Mouse (Mus musculus) heart, postnatal 0 days (tissue): ENCODE data around the gene Klf5. TPM values are rescaled to one million over a fixed set of nuclear protein-coding genes. Genes with fewer than 3 reads are reported as not detected.

ENCODE experiments used
- ATAC-seq: fragments of 200-750 bp; cut with Nextera tagmentation; 2 replicates; pipeline ENCODE4 v1.8.0; 2017; ENCODE audit warnings: low read depth, moderate number of reproducible peaks, moderate library complexity; ENCODE audit not compliant: insufficient read depth
- DNase-seq: peaks from one replicate; pipeline ENCODE4 v3.0.0-alpha.2; 2016; ENCODE audit warnings: low spot score
- H3K27ac ChIP-seq: fragments of 300-500 bp; sonication (generic); 2 replicates; pipeline ENCODE4 v1.5.1; 2014; ENCODE audit warnings: low read depth, mild to moderate bottlenecking
- H3K27me3 ChIP-seq: fragments of 300-500 bp; sonication (generic); 2 replicates; pipeline ENCODE4 v1.6.1; 2014; ENCODE audit warnings: low read length, mixed read lengths; ENCODE audit not compliant: control insufficient read depth, insufficient read depth
- H3K36me3 ChIP-seq: fragments of 300-500 bp; sonication (generic); replicated peaks from 2 replicates; pipeline ENCODE4 v1.6.1; 2014; ENCODE audit warnings: low read length, mixed read lengths; ENCODE audit not compliant: control insufficient read depth, insufficient read depth
- H3K4me1 ChIP-seq: fragments of 300-500 bp; sonication (generic); 2 replicates; pipeline ENCODE4 v1.6.1; 2014; ENCODE audit warnings: antibody characterized with exemption; ENCODE audit not compliant: control insufficient read depth, insufficient read depth
- H3K4me2 ChIP-seq: fragments of 300-500 bp; sonication (generic); 2 replicates; pipeline ENCODE4 v1.6.1; 2014; ENCODE audit warnings: low read depth, mild to moderate bottlenecking, low read length, moderate library complexity
- H3K4me3 ChIP-seq: fragments of 300-500 bp; sonication (generic); 2 replicates; pipeline ENCODE4 v1.5.1; 2014; ENCODE audit warnings: low read depth, low read length
- H3K9ac ChIP-seq: fragments of 300-500 bp; sonication (generic); replicated peaks from 2 replicates; pipeline ENCODE4 v1.6.1; 2014; ENCODE audit warnings: low read depth, low read length, mixed read lengths
- H3K9me3 ChIP-seq: fragments of 300-500 bp; sonication (generic); replicated peaks from 2 replicates; pipeline ENCODE4 v1.6.1; 2016; ENCODE audit warnings: low read length; ENCODE audit not compliant: control insufficient read depth
- CTCF ChIP-seq: IDR thresholded peaks from 2 replicates; pipeline ENCODE4 v1.5.1; 2016; ENCODE audit warnings: antibody characterized with exemption, control low read depth, low read depth
- EP300 ChIP-seq: IDR thresholded peaks from 2 replicates; pipeline ENCODE4 v1.6.1; 2016; ENCODE audit warnings: antibody characterized with exemption, low read depth
- WGBS: fragments of 180-500 bp; shearing (Covaris S2); extraction: QIAGEN DNeasy Blood & Tissue Kit; methylation state at CpG from one replicate; pipeline ENCODE4 v1.1.7; 2014; 5-methylcytosine and 5-hydroxymethylcytosine counted together
- polyA plus RNA-seq: library from polyadenylated mRNA; unstranded; fragments of >200 nt; fragmentation: Nextera tagmentation; extraction: Ambion mirVana; gene quantifications from 2 replicates; pipeline ENCODE4 v1.2.1, GENCODE M21; 2015
- total RNA-seq: library from RNA; depleted of rRNA; stranded (reverse); fragments of >200 nt; gene quantifications from 2 replicates; pipeline ENCODE4 v1.2.3, GENCODE M21; 2014; ENCODE audit warnings: low replicate concordance

The Klf5 gene
- total and polyA plus RNA-seq, 2 experiments from 2014 or later: 0.11 to 0.83 TPM

GRCm38 (mm10) chr14:99280825-99281433 lies 17.6 kb upstream of the Klf5 start:
- no peak overlapping the region for H3K4me2 ChIP-seq
- H3K4me1 ChIP-seq: no peaks in the 10 kb centered on the region
- no peaks in the 10 kb centered on the region for H3K27me3 ChIP-seq
- no peak overlapping the region for H3K4me3 ChIP-seq
- ATAC-seq: no peak
- DNase-seq: no peak
- no peak overlapping the region for H3K27ac ChIP-seq
- H3K36me3 ChIP-seq: no peaks in the 10 kb centered on the region
- H3K9ac ChIP-seq: no peak overlapping the region
- H3K9me3 ChIP-seq: no peaks in the 10 kb centered on the region
- WGBS: 72% methylated on average over 5 of the region's 5 CpGs
- TF ChIP-seq CTCF (no peak), EP300 (no peak)

- no peak for ATAC-seq
- 89% methylated on average over 4 of the region's 4 CpGs for WGBS
- TF ChIP-seq EP300: no peak
- no peak for TF ChIP-seq CTCF
These were observed 13.0 kb upstream of the Klf5 start for GRCm38 (mm10) chr14:99285486-99285885.

DNA sequence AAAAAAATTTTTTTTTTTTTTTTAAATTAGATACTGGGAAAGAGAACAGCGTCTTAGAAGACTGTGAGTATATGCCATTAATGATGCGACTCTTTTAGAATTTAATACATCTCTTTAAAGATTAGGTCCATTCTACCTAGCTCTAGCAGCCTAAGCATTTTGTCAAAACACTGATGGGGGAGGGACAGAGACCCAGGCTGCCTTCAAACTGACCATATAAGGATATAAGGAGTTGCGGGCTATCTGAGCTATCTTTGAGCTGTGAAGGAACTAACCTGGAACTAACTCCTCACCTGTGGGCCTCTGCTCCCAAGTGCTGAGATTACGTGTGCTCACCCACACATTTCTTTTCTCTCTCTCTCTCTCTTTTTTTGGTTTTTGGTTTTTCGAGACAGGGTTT lies 6.3 kb upstream of the Klf5 start:
- Histone ChIP-seq H3K9me3 (no peaks in the 10 kb centered on the region), H3K4me1 (no peaks in the 10 kb centered on the region), H3K27ac (no peak overlapping the region), H3K36me3 (no peaks in the 10 kb centered on the region), H3K4me2 (no peak overlapping the region), H3K9ac (no peak overlapping the region), H3K4me3 (no peak overlapping the region), H3K27me3 (peaks cover under 1% of the 10 kb centered on the region; the same call in 1 of the 2 replicates)
- no peak for DNase-seq
- WGBS: 96% methylated on average over 5 of the region's 5 CpGs
- TF ChIP-seq EP300: no peak
- no peak for TF ChIP-seq CTCF
- ATAC-seq: no peak

More at GRCm38 (mm10) chr14:99285486-99285885, 13.0 kb upstream of the Klf5 start:
- H3K27me3 ChIP-seq: no peaks in the 10 kb centered on the region
- no peak overlapping the region for H3K9ac ChIP-seq
- no peak for DNase-seq
- H3K4me3 ChIP-seq: no peak overlapping the region
- H3K4me1 ChIP-seq: no peaks in the 10 kb centered on the region
- H3K36me3 ChIP-seq: no peaks in the 10 kb centered on the region
- no peak overlapping the region for H3K4me2 ChIP-seq
- no peak overlapping the region for H3K27ac ChIP-seq
- no peaks in the 10 kb centered on the region for H3K9me3 ChIP-seq

GRCm38 (mm10) chr14:99294424-99294823 lies 4.1 kb upstream of the Klf5 start:
- H3K4me2 ChIP-seq: no peak overlapping the region
- H3K36me3 ChIP-seq: no peaks in the 10 kb centered on the region
- ATAC-seq (no peak), DNase-seq (no peak)
- H3K9me3 ChIP-seq: no peaks in the 10 kb centered on the region
- peaks cover 8% of the 10 kb centered on the region; the same call in 1 of the 2 replicates for H3K27me3 ChIP-seq
- H3K4me3 ChIP-seq: no peak overlapping the region
- no peak overlapping the region for H3K27ac ChIP-seq
- 86% methylated on average over 8 of the region's 8 CpGs for WGBS
- H3K9ac ChIP-seq: no peak overlapping the region
- TF ChIP-seq EP300: no peak
- TF ChIP-seq CTCF: no peak
- no peaks in the 10 kb centered on the region for H3K4me1 ChIP-seq

GRCm38 (mm10) chr14:99295606-99296341 lies 2.7 kb upstream of the Klf5 start:
- Histone ChIP-seq H3K36me3 (no peaks in the 10 kb centered on the region), H3K4me3 (no peak overlapping the region), H3K9ac (no peak overlapping the region), H3K27me3 (peaks cover 8% of the 10 kb centered on the region; the same call in 1 of the 2 replicates), H3K4me1 (no peaks in the 10 kb centered on the region), H3K27ac (no peak overlapping the region), H3K9me3 (no peaks in the 10 kb centered on the region), H3K4me2 (no peak overlapping the region)
- TF ChIP-seq EP300: no peak
- TF ChIP-seq CTCF: no peak
- WGBS: 37% methylated on average over 15 of the region's 15 CpGs
- DNase-seq (no peak), ATAC-seq (no peak)
